Mouse (Mus musculus) colon, adult 2 months (tissue): ENCODE data around the gene Frmpd3. TPM values are rescaled to one million over a fixed set of nuclear protein-coding genes. Genes with fewer than 3 reads are reported as not detected.

Experiments used
- polyA plus RNA-seq: library from polyadenylated mRNA; depleted of rRNA; stranded (reverse); fragments of >200 nt; gene quantifications from 2 replicates; pipeline ENCODE4 v1.2.3, GENCODE M21; 2012; rRNA removed

Gene Frmpd3
- polyA plus RNA-seq, result 0.07 and 0.13 TPM in 2 replicates

DNA sequence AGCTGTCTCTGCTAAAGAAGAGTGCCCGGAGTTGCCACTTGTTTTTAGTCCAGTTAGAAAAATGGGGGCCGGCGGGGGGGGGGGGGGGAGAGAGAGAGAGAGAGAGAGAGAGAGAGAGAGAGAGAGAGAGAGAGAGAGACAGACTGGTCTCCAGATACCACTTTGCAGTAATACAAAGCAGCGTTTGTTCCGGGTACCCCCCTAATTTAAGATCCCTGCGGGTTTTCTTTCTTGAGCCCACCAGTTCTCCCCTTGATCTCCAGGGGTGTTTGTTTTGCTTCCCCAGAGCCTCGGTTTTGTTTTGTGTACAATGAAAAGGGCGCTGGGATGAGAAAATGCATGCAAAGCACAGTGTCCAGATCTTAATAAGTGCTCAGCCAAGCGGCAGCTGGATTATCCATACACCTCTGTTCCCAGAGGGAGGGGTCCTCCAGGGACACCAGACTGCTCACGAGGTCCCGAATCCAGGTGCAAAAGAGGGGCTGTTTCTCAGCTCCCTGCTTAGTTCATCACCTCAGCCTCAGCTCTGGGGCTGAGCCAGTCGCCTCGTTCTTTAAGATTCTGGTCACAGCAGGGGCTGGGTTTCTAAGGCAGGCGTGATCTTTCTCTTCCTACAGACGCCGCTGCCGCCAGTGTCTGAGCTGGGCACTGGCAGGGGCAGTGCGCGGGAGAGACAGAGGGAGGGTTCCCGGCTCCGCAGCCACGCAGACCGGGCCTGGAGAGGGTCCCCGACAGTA is at the start of gene Frmpd3:
Gene Frmpd3, plus strand, starts transcription at position 608 of the 737 bp plus-strand sequence.

DNA sequence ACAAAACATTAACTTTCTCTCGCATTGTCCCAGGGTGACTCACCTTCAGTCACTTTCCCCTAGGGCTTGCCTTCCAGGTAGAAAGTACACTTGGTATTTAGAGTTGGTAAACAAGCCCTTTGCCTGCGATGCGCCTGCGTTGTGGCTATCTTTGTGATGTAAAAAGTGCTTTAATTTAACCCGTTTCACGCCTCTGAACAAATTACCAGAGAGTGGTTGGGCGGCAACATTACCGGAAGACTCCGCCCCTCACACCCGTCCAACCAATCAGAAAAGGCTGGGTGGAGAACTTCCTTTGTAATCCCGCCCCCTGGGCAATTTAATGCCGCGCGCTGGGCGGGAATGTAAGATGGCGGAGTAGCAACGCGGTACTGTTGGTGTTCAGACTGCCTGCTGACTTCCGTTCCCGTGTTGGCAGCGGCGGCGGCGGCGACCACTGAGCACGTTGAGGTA is 114.2 kb downstream of the Frmpd3 start, which contains the start of gene Prps1:
Gene Prps1, plus strand, starts transcription at position 335 of the 453 bp plus-strand sequence.

Other genes with a start within 250 kb of the Frmpd3 start
- 3.3 and 3.9 TPM in 2 replicates for gene Prps1, start 114.3 kb downstream of the Frmpd3 start, polyA plus RNA-seq